Mouse (Mus musculus) effector memory CD4-positive, alpha-beta T cell, adult 7 months (primary cell): ENCODE results near the gene Nccrp1. TPM values are rescaled to one million over a fixed set of nuclear protein-coding genes. Genes with fewer than 3 reads are reported as not detected.

Experiments
- polyA plus RNA-seq: library from polyadenylated mRNA; unstranded; fragments of 100-300 nt; shearing (Covaris generic); gene quantifications from one replicate; pipeline ENCODE4 v1.2.1, GENCODE M21; 2017

Nccrp1 gene
- polyA plus RNA-seq, result 4.0 TPM

DNA sequence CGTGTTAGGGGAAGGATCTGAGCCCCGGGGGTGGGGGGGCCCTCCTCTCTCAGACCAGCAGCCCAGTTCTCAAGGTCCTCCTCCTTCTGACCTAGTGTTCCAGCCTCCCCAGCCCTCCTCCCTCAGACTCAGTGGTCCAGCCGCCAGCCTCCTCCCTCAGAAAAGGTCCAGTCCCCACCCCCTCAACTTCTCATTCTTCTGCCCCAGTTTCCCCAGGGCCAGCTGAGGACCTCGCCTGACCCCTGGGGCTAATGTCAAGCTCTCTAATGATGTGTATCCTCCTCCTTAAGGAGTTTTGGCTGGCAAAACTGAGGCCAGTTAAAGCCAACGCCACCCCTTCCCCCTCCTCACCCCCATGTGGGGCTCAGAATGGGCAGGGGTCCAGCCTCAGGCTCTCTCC, at the start of gene Nccrp1:
TSS of gene Nccrp1 (minus strand) at position 101 of the 400 bp plus-strand sequence.

DNA sequence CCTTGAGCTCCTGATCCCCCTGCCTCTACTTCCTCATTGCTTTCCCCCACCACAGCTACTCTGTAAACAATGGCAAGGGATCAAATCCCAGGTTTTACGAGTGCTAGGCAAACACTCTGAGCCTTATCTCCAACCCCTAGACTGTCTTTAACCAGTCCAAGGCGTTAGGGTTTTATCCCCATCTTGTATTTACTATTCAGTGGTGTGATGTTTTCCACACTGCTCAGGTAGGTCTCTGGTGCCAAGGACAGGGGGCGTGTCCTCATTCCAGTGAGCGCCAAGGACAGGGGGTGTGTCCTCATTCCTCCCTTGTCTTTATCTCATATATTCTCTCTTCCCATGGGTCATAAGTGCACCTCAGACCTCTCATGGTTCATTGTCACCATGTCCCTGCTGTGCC, 6.5 kb downstream of the Nccrp1 start, which contains the start of gene Sycn:
TSS of gene Sycn (plus strand) at position 360 of the 400 bp plus-strand sequence.

DNA sequence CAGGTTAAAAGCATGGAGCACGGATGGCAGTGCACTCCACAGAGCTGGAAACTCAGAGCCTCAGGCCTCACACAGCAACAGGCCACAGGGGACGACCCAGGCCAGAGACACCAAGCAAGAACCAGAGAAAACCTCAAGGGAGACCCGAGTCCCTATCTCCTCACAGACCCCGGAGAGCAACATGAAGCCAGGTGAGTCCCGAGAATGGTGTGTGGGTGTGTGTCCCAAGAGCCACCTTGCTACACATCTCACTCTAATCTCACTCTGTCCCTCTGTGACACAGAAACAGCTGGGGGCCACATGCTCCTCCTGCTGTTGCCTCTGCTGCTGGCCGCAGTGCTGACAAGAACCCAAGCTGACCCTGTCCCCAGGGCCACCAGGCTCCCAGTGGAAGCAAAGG, 24.5 kb downstream of the Nccrp1 start, which contains the start of gene Ifnl3:
TSS of gene Ifnl3 (plus strand) at position 301 of the 400 bp plus-strand sequence.

DNA sequence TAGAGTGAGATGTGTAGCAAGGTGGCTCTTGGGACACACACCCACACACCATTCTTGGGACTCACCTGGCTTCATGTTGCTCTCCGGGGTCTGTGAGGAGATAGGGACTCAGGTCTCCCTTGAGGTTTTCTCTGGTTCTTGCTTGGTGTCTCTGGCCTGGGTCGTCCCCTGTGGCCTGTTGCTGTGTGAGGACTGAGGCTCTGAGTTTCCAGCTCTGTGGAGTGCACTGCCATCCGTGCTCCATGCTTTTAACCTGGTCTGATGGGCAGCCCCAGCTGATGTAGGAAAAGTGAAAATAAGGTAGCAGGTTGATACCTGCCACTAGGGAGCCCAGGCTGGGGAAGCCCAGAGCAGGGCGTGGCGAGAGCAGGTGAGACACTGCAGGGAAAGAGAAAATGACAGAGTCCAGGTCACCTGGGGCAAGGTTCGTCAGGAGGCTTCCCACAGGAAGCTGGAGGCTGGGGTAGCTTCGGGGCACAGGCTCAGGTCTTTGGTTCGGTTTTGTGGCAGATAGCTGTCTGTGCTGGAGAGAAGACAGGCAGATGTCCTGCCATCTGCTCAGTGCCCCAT, 36.6 kb downstream of the Nccrp1 start, which contains the start of gene Ifnl2:
TSS of gene Ifnl2 (minus strand) at position 51 of the 570 bp plus-strand sequence.

Other genes starting within 250 kb of the Nccrp1 start
- not detected for gene Dll3, start 245.0 kb downstream of the Nccrp1 start, polyA plus RNA-seq
- gene Timm50, start 235.2 kb downstream of the Nccrp1 start, polyA plus RNA-seq, result 51.7 TPM
- gene Supt5, start 208.5 kb downstream of the Nccrp1 start, polyA plus RNA-seq, result 172 TPM
- 871 TPM for gene Rps16, start 196.6 kb downstream of the Nccrp1 start, polyA plus RNA-seq
- 21.7 TPM for gene Plekhg2, start 174.7 kb downstream of the Nccrp1 start, polyA plus RNA-seq
- gene Zfp36, start 167.0 kb downstream of the Nccrp1 start, polyA plus RNA-seq, result 606 TPM
- gene Med29, start 154.5 kb downstream of the Nccrp1 start, polyA plus RNA-seq, result 20.2 TPM
- gene Paf1, start 154.3 kb downstream of the Nccrp1 start, polyA plus RNA-seq, result 160 TPM
- gene Gmfg, start 109.8 kb downstream of the Nccrp1 start, polyA plus RNA-seq, result 550 TPM
- gene Lrfn1, start 95.3 kb downstream of the Nccrp1 start, polyA plus RNA-seq, result 0.88 TPM
- gene Ifnl2, start 36.8 kb downstream of the Nccrp1 start, polyA plus RNA-seq, result not detected
- not detected for gene Ifnl3, start 24.4 kb downstream of the Nccrp1 start, polyA plus RNA-seq
- not detected for gene Sycn, start 6.4 kb downstream of the Nccrp1 start, polyA plus RNA-seq
- 72.4 TPM for gene Samd4b, start 50.9 kb upstream of the Nccrp1 start, polyA plus RNA-seq
- gene Pak4, start 50.9 kb upstream of the Nccrp1 start, polyA plus RNA-seq, result 9.0 TPM
- not detected for gene Acp7, start 84.1 kb upstream of the Nccrp1 start, polyA plus RNA-seq
- gene Fbxo27, start 145.6 kb upstream of the Nccrp1 start, polyA plus RNA-seq, result 1.7 TPM
- gene Fbxo17, start 169.6 kb upstream of the Nccrp1 start, polyA plus RNA-seq, result 8.7 TPM
- 47.4 TPM for gene Mrps12, start 194.6 kb upstream of the Nccrp1 start, polyA plus RNA-seq
- gene Sars2, start 194.7 kb upstream of the Nccrp1 start, polyA plus RNA-seq, result 19.0 TPM
- not detected for gene Ccer2, start 208.9 kb upstream of the Nccrp1 start, polyA plus RNA-seq
- 78.1 TPM for gene Sirt2, start 219.5 kb upstream of the Nccrp1 start, polyA plus RNA-seq
- gene Nfkbib, start 220.3 kb upstream of the Nccrp1 start, polyA plus RNA-seq, result 304 TPM
- 310 TPM for gene Rinl, start 241.7 kb upstream of the Nccrp1 start, polyA plus RNA-seq